Mouse (Mus musculus) gastrocnemius, adult 18-20 months (tissue): ENCODE measurements around the gene Gnb4. TPM values are rescaled to one million over a fixed set of nuclear protein-coding genes. Genes with fewer than 3 reads are reported as not detected.

Experiments
- DNase-seq: peaks from one replicate; pipeline ENCODE4 v3.0.0; 2021; ENCODE audit warnings: low spot score
- long read RNA-seq, 2 experiments: library from polyadenylated mRNA; stranded (forward); transcript quantifications; one replicate each; pipeline ENCODE4 v2.0.0; 2021
- total RNA-seq, 2 experiments: library from RNA; stranded (reverse); gene quantifications; 2 replicates each; pipeline ENCODE4 v1.2.3; 2021

Gnb4 gene
- 1 to 10 TPM; 3.4 to 5.5 TPM for total RNA-seq
- long read RNA-seq, experiment 1, full-length matches to known transcripts: 7 of 8 reads
- long read RNA-seq, experiment 1, partial matches to known transcripts: 1 of 8 reads
- long read RNA-seq, experiment 1, other reads (novel, unspliced or antisense): 0 of 8 reads
- long read RNA-seq, experiment 2, full-length matches to known transcripts: 3 of 3 reads
- long read RNA-seq, experiment 2, partial matches to known transcripts: 0 of 3 reads
- long read RNA-seq, experiment 2, other reads (novel, unspliced or antisense): 0 of 3 reads

GRCm38 (mm10) chr3:32616331-32617052, at the start of gene Gnb4:
TSS of gene Gnb4 (minus strand) at chr3:32616585.
- DNase-seq: peak; percentile 21

- no peak for DNase-seq
Observed at GRCm38 (mm10) chr3:32661556-32661930, 45.2 kb upstream of the Gnb4 start.

- no peak for DNase-seq
Observed at GRCm38 (mm10) chr3:32660831-32661555, 44.6 kb upstream of the Gnb4 start.

- DNase-seq: no peak
Observed at GRCm38 (mm10) chr3:32660276-32660675, 43.9 kb upstream of the Gnb4 start.

GRCm38 (mm10) chr3:32659506-32659905, 43.1 kb upstream of the Gnb4 start:
- DNase-seq: no peak

GRCm38 (mm10) chr3:32658821-32659220, 42.4 kb upstream of the Gnb4 start:
- no peak for DNase-seq

- DNase-seq: no peak
Observed at GRCm38 (mm10) chr3:32658401-32658800, 42.0 kb upstream of the Gnb4 start.

GRCm38 (mm10) chr3:32656398-32656994, 40.1 kb upstream of the Gnb4 start:
- no peak for DNase-seq

- DNase-seq: no peak
Observed at GRCm38 (mm10) chr3:32655994-32656393, 39.6 kb upstream of the Gnb4 start.

- no peak for DNase-seq
Observed at GRCm38 (mm10) chr3:32652739-32653138, 36.4 kb upstream of the Gnb4 start.

GRCm38 (mm10) chr3:32649284-32649683, 32.9 kb upstream of the Gnb4 start:
- no peak for DNase-seq

- no peak for DNase-seq
Observed at GRCm38 (mm10) chr3:32646918-32647317, 30.5 kb upstream of the Gnb4 start.

- DNase-seq: no peak
Observed at GRCm38 (mm10) chr3:32644751-32645150, 28.4 kb upstream of the Gnb4 start.

GRCm38 (mm10) chr3:32642116-32642515, 25.7 kb upstream of the Gnb4 start:
- no peak for DNase-seq

GRCm38 (mm10) chr3:32638240-32638639, 21.9 kb upstream of the Gnb4 start:
- no peak for DNase-seq

GRCm38 (mm10) chr3:32632760-32633264, 16.4 kb upstream of the Gnb4 start:
- no peak for DNase-seq

GRCm38 (mm10) chr3:32630210-32630609, 13.8 kb upstream of the Gnb4 start:
- DNase-seq: peak; percentile 28

GRCm38 (mm10) chr3:32628141-32628540, 11.8 kb upstream of the Gnb4 start:
- DNase-seq: peak; percentile 18

- no peak for DNase-seq
Observed at GRCm38 (mm10) chr3:32622106-32622505, 5.7 kb upstream of the Gnb4 start.

- no peak for DNase-seq
Observed at GRCm38 (mm10) chr3:32621658-32622057, 5.3 kb upstream of the Gnb4 start.

GRCm38 (mm10) chr3:32617053-32617642, 763 bp upstream of the Gnb4 start:
- no peak for DNase-seq

- no peak for DNase-seq
Observed at GRCm38 (mm10) chr3:32616006-32616330, 417 bp downstream of the Gnb4 start.
